ENCODE assay signal across 25 mouse cellular contexts in genomic region chr4:138507903-138508302, GRCm38 (mm10). TPM values are rescaled to one million over a fixed set of nuclear protein-coding genes. Genes with fewer than 3 reads are reported as not detected.
"Had no signal": no experiment of that assay in that cellular context is flagged by ENCODE, and none has a peak within 500 bp of the region (broad histone marks: within the 10 kb centered on the region; RNA-seq: fewer than 3 reads in every experiment).

No protein-coding gene starts in this region.

- H3K9ac ChIP-seq: heart, embryonic 12.5 days; hindbrain, embryonic 13.5 days; hindbrain, embryonic 15.5 days; intestine, embryonic 15.5 days; limb, embryonic 13.5 days; limb, embryonic 15.5 days; liver, embryonic 12.5 days; liver, embryonic 14.5 days had no signal

- DNase-seq: gastrocnemius, adult 2 months; gastrocnemius, postnatal 10 days; gastrocnemius, postnatal 25 days; heart, adult 18-20 months; heart, postnatal 10 days; heart, postnatal 4 days; kidney, adult 18-20 months; kidney, adult 8-10 months; kidney, postnatal 10 days; kidney, postnatal 36 days; layer of hippocampus, adult 9-11 months; layer of hippocampus, postnatal 36 days; left cerebral cortex, postnatal 4 days had no signal

- ATAC-seq: inflammation-experienced regulatory T-cells, adult 6 months; intestine, embryonic 15.5 days; intestine, postnatal 0 days; liver, embryonic 12.5 days had no signal

- H3K4me2 ChIP-seq: heart, embryonic 12.5 days; hindbrain, embryonic 13.5 days; hindbrain, embryonic 15.5 days; intestine, embryonic 15.5 days; limb, embryonic 13.5 days; limb, embryonic 15.5 days; liver, embryonic 12.5 days had no signal

- H3K4me3 ChIP-seq: gastrocnemius, adult 2 months; heart, embryonic 10.5 days; heart, embryonic 12.5 days; hindbrain, embryonic 13.5 days; hindbrain, embryonic 15.5 days; intestine, embryonic 15.5 days; limb, embryonic 13.5 days; limb, embryonic 15.5 days; liver, embryonic 12.5 days had no signal

- H3K27me3 ChIP-seq: hindbrain, embryonic 15.5 days had no signal

- H3K4me1 ChIP-seq: liver, embryonic 12.5 days had no signal

- H3K36me3 ChIP-seq: heart, embryonic 10.5 days; heart, embryonic 12.5 days; hindbrain, embryonic 13.5 days; hindbrain, embryonic 15.5 days; intestine, embryonic 15.5 days; limb, embryonic 13.5 days; limb, embryonic 15.5 days; liver, embryonic 12.5 days had no signal

- H3K27ac ChIP-seq: gastrocnemius, adult 2 months; heart, embryonic 10.5 days; hindbrain, embryonic 13.5 days; hindbrain, embryonic 15.5 days; intestine, embryonic 15.5 days; limb, embryonic 13.5 days; limb, embryonic 15.5 days; liver, embryonic 12.5 days; liver, embryonic 14.5 days had no signal

- H3K9me3 ChIP-seq: heart, embryonic 10.5 days; heart, embryonic 12.5 days; hindbrain, embryonic 13.5 days; hindbrain, embryonic 15.5 days; intestine, embryonic 15.5 days; limb, embryonic 13.5 days; limb, embryonic 15.5 days; liver, embryonic 12.5 days had no signal

RNA-seq across cellular contexts. Expression of gene Camk2n1, which starts 53.8 kb away (rescaled TPM):
- total RNA-seq: granulocyte monocyte progenitor cell, adult 5-6 weeks had no signal
